Mouse (Mus musculus) neural tube, embryonic 13.5 days (tissue): ENCODE measurements around the gene Armc2. TPM values are rescaled to one million over a fixed set of nuclear protein-coding genes. Genes with fewer than 3 reads are reported as not detected.

Experiments used
- ATAC-seq: fragments of 200-750 bp; cut with Nextera tagmentation; 2 replicates; pipeline ENCODE4 v1.8.0; 2017; ENCODE audit warnings: low read depth, mild to moderate bottlenecking, moderate TSS enrichment, moderate library complexity
- H3K27ac ChIP-seq: fragments of 300-500 bp; sonication (generic); replicated peaks from 2 replicates; pipeline ENCODE4 v1.5.1; 2015; ENCODE audit warnings: moderate library complexity, mild to moderate bottlenecking, inconsistent platforms
- H3K27me3 ChIP-seq: fragments of 300-500 bp; sonication (generic); 2 replicates; pipeline ENCODE4 v1.6.1; 2015; ENCODE audit warnings: mild to moderate bottlenecking, inconsistent platforms
- H3K36me3 ChIP-seq: fragments of 300-500 bp; sonication (generic); 2 replicates; pipeline ENCODE4 v1.6.1; 2015; ENCODE audit warnings: mild to moderate bottlenecking, inconsistent platforms
- H3K4me1 ChIP-seq: fragments of 300-500 bp; sonication (generic); replicated peaks from 2 replicates; pipeline ENCODE4 v1.6.1; 2015; ENCODE audit warnings: inconsistent platforms
- H3K4me2 ChIP-seq: fragments of 300-500 bp; sonication (generic); 2 replicates; pipeline ENCODE4 v1.6.1; 2015; ENCODE audit warnings: inconsistent platforms, mild to moderate bottlenecking, moderate library complexity
- H3K4me3 ChIP-seq: fragments of 300-500 bp; sonication (generic); 2 replicates; pipeline ENCODE4 v1.5.1; 2015; ENCODE audit warnings: mild to moderate bottlenecking, inconsistent platforms
- H3K9ac ChIP-seq: fragments of 300-500 bp; sonication (generic); 2 replicates; pipeline ENCODE4 v1.6.1; 2015; ENCODE audit warnings: moderate library complexity, mild to moderate bottlenecking, inconsistent platforms
- H3K9me3 ChIP-seq: fragments of 300-500 bp; sonication (generic); 2 replicates; pipeline ENCODE4 v1.6.1; 2016; ENCODE audit warnings: inconsistent platforms
- WGBS: fragments of 180-500 bp; shearing (Covaris S2); methylation state at CpG from one replicate; pipeline ENCODE4 v1.1.7; 2015; 5-methylcytosine and 5-hydroxymethylcytosine counted together
- polyA plus RNA-seq: library from polyadenylated mRNA; unstranded; fragments of >200 nt; fragmentation: Nextera tagmentation; extraction: Ambion mirVana; gene quantifications from 2 replicates; pipeline ENCODE4 v1.2.1, GENCODE M21; 2015

Gene Armc2
- polyA plus RNA-seq, 1 experiment from 2014 or later: 7.5 TPM

GRCm38 (mm10) chr10:41930966-41931365, 87.3 kb downstream of the Armc2 start:
- H3K4me3 ChIP-seq: no peak overlapping the region
- H3K9ac ChIP-seq: no peak overlapping the region
- WGBS: 54% methylated on average over 4 of the region's 4 CpGs
- H3K9me3 ChIP-seq: no peaks in the 10 kb centered on the region
- no peak for ATAC-seq
- H3K4me1 ChIP-seq: peaks cover 51% of the 10 kb centered on the region
- H3K36me3 ChIP-seq: no peaks in the 10 kb centered on the region
- H3K4me2 ChIP-seq: no peak overlapping the region
- H3K27ac ChIP-seq: no peak overlapping the region
- H3K27me3 ChIP-seq: no peaks in the 10 kb centered on the region

GRCm38 (mm10) chr10:41926726-41927125, 91.5 kb downstream of the Armc2 start:
- Histone ChIP-seq H3K9me3 (no peaks in the 10 kb centered on the region), H3K4me2 (no peak overlapping the region), H3K9ac (no peak overlapping the region), H3K4me3 (no peak overlapping the region), H3K27me3 (no peaks in the 10 kb centered on the region), H3K27ac (peak overlapping the region; percentile 39; the same call in 1 of the 2 replicates), H3K36me3 (no peaks in the 10 kb centered on the region), H3K4me1 (peaks cover 12% of the 10 kb centered on the region)
- ATAC-seq: no peak
- WGBS: 76% methylated on average over 14 of the region's 14 CpGs

GRCm38 (mm10) chr10:41912290-41912994, 105.8 kb downstream of the Armc2 start:
- H3K4me1 ChIP-seq: peaks cover 21% of the 10 kb centered on the region
- peaks cover 6% of the 10 kb centered on the region for H3K36me3 ChIP-seq
- no peak overlapping the region for H3K4me3 ChIP-seq
- H3K4me2 ChIP-seq: no peak overlapping the region
- 92% methylated on average over 8 of the region's 8 CpGs for WGBS
- no peak for ATAC-seq
- H3K9me3 ChIP-seq: no peaks in the 10 kb centered on the region
- no peak overlapping the region for H3K9ac ChIP-seq
- H3K27ac ChIP-seq: no peak overlapping the region
- no peaks in the 10 kb centered on the region for H3K27me3 ChIP-seq

DNA sequence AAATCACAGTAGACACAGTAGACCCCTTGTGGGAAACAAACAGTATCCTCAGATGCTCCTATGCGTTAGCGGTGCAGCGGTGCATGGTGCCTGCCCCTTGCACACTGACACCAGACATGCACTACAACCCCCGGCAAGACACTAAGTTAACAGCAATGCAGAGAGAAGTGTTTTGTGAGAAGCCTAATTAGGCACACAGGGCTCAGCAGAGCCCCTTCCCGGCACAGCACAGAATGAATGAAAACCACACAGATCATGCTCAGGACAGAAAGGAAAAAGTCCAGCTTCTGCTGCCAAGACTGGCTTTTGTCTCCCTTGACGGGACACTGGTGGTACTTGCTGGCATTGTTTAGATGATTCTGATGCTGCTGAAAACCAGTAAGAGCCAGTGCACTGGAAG, 109.3 kb downstream of the Armc2 start:
- Histone ChIP-seq H3K4me3 (no peak overlapping the region), H3K27ac (peak overlapping the region; percentile 14), H3K4me1 (peaks cover 21% of the 10 kb centered on the region), H3K27me3 (no peaks in the 10 kb centered on the region), H3K4me2 (no peak overlapping the region), H3K9ac (no peak overlapping the region), H3K9me3 (no peaks in the 10 kb centered on the region), H3K36me3 (peaks cover 37% of the 10 kb centered on the region)
- 0 out of 2 replicates have a peak, but pooled peaks have one; percentile 17 for ATAC-seq
- 51% methylated on average over 6 of the region's 6 CpGs for WGBS

DNA sequence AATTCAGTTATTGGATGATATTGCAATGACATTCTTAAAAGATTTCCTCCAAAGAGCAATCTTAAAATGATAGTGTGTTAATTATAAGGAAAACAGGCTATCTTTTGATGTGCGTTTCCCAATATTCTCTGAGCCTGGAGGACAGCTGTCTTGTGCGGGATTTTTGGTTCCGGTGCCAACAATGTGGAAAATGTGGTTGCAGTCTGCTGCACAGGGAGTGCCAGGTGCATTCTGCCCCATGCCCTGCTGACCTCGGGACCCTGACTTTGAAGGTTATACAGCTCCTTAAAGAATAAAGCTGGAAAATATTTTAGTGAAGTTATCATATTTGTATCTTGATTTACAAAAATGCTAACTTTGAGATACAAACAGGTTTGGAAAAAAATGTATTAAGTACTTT, 110.3 kb downstream of the Armc2 start:
- H3K27ac ChIP-seq: no peak overlapping the region
- no peak overlapping the region for H3K4me3 ChIP-seq
- peaks cover 46% of the 10 kb centered on the region for H3K36me3 ChIP-seq
- H3K9me3 ChIP-seq: no peaks in the 10 kb centered on the region
- no peaks in the 10 kb centered on the region for H3K27me3 ChIP-seq
- no peak overlapping the region for H3K4me2 ChIP-seq
- 82% methylated on average over 4 of the region's 4 CpGs for WGBS
- H3K4me1 ChIP-seq: peaks cover 21% of the 10 kb centered on the region
- no peak for ATAC-seq
- H3K9ac ChIP-seq: no peak overlapping the region

- Histone ChIP-seq H3K27ac (no peak overlapping the region), H3K27me3 (no peaks in the 10 kb centered on the region), H3K9me3 (no peaks in the 10 kb centered on the region), H3K36me3 (peaks cover 51% of the 10 kb centered on the region), H3K4me2 (no peak overlapping the region), H3K4me3 (no peak overlapping the region), H3K4me1 (peaks cover 21% of the 10 kb centered on the region), H3K9ac (no peak overlapping the region)
- 65% methylated on average over 11 of the region's 11 CpGs for WGBS
- no peak for ATAC-seq
Observed at GRCm38 (mm10) chr10:41907473-41907872, 110.8 kb downstream of the Armc2 start.

DNA sequence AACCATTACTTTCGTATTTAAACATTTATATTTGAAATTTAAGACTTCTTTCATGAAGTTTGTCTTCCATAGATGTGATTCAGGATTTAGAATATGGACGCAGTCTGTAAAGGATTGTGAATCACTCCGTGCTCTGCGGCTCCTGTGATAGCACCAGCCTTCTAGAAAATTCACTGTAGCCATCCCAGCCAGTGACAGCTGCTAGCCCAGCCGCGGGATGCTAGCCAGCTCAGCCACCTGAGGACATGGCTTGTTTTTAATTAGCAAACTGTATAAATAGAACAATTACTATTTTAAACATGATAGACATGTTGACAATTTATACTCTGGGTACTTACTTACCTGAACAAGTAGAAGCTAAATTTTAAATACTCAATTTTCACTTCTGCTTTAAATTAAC, 116.4 kb downstream of the Armc2 start:
- H3K4me2 ChIP-seq: no peak overlapping the region
- 93% methylated on average over 6 of the region's 6 CpGs for WGBS
- H3K9me3 ChIP-seq: no peaks in the 10 kb centered on the region
- H3K4me3 ChIP-seq: no peak overlapping the region
- no peaks in the 10 kb centered on the region for H3K4me1 ChIP-seq
- H3K27me3 ChIP-seq: no peaks in the 10 kb centered on the region
- H3K9ac ChIP-seq: no peak overlapping the region
- ATAC-seq: no peak
- H3K36me3 ChIP-seq: peaks cover 61% of the 10 kb centered on the region
- no peak overlapping the region for H3K27ac ChIP-seq

GRCm38 (mm10) chr10:41901456-41901855, 116.8 kb downstream of the Armc2 start:
- ATAC-seq: no peak
- no peak overlapping the region for H3K4me3 ChIP-seq

GRCm38 (mm10) chr10:41896865-41897264, 121.4 kb downstream of the Armc2 start:
- no peak overlapping the region for H3K4me3 ChIP-seq
- no peak overlapping the region for H3K27ac ChIP-seq
- H3K4me2 ChIP-seq: no peak overlapping the region
- H3K9ac ChIP-seq: no peak overlapping the region
- no peak for ATAC-seq
- 77% methylated on average over 2 of the region's 2 CpGs for WGBS
- H3K9me3 ChIP-seq: no peaks in the 10 kb centered on the region
- peaks cover 30% of the 10 kb centered on the region for H3K36me3 ChIP-seq
- H3K4me1 ChIP-seq: peaks cover 15% of the 10 kb centered on the region; the same call in 1 of the 2 replicates
- no peaks in the 10 kb centered on the region for H3K27me3 ChIP-seq

More at GRCm38 (mm10) chr10:41901456-41901855, 116.8 kb downstream of the Armc2 start:
- Histone ChIP-seq H3K4me1 (no peaks in the 10 kb centered on the region), H3K9ac (no peak overlapping the region), H3K27ac (no peak overlapping the region), H3K27me3 (no peaks in the 10 kb centered on the region), H3K36me3 (peaks cover 60% of the 10 kb centered on the region), H3K4me2 (no peak overlapping the region), H3K9me3 (no peaks in the 10 kb centered on the region)
- 90% methylated on average over 8 of the region's 8 CpGs for WGBS

- H3K27ac ChIP-seq: no peak overlapping the region
- peaks cover 15% of the 10 kb centered on the region; the same call in 1 of the 2 replicates for H3K4me1 ChIP-seq
- H3K9ac ChIP-seq: no peak overlapping the region
- no peaks in the 10 kb centered on the region for H3K9me3 ChIP-seq
- no peak for ATAC-seq
- no peaks in the 10 kb centered on the region for H3K27me3 ChIP-seq
- peaks cover 30% of the 10 kb centered on the region for H3K36me3 ChIP-seq
- H3K4me2 ChIP-seq: no peak overlapping the region
- H3K4me3 ChIP-seq: no peak overlapping the region
Observed at GRCm38 (mm10) chr10:41896425-41896824, 121.8 kb downstream of the Armc2 start.

- Histone ChIP-seq H3K27me3 (no peaks in the 10 kb centered on the region), H3K9me3 (no peaks in the 10 kb centered on the region), H3K36me3 (peaks cover 18% of the 10 kb centered on the region), H3K4me2 (no peak overlapping the region), H3K27ac (0 out of 2 replicates have a peak overlapping the region, but pooled peaks have one; percentile 15), H3K9ac (no peak overlapping the region), H3K4me3 (no peak overlapping the region), H3K4me1 (peaks cover 29% of the 10 kb centered on the region)
- ATAC-seq: no peak
- 68% methylated on average over 4 of the region's 4 CpGs for WGBS
Observed at GRCm38 (mm10) chr10:41893433-41894411, 124.5 kb downstream of the Armc2 start.

DNA sequence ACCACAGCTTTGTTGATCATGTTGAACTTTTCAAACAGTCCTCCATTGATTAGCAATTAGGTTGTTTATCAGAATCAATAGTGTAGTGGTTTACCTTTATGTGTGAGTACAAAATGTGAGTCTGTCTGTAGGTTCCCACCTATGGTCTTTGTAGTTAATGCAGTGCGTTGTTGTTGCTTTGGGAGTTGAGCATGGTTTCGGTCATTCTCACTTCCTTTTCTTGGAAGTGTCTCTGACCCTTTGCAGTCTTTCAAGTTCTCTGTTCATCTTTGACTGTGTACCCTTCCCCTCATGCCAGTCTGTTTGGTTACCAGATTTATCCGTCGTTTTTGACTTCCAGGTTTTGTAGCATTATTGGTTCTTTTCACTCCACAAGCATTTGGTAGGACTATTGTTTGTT, 126.9 kb downstream of the Armc2 start:
- Histone ChIP-seq H3K9ac (no peak overlapping the region), H3K4me1 (peaks cover 45% of the 10 kb centered on the region), H3K9me3 (no peaks in the 10 kb centered on the region), H3K36me3 (peaks cover 5% of the 10 kb centered on the region), H3K27ac (no peak overlapping the region), H3K27me3 (no peaks in the 10 kb centered on the region), H3K4me3 (no peak overlapping the region), H3K4me2 (no peak overlapping the region)
- WGBS: 90% methylated on average over 4 of the region's 4 CpGs
- ATAC-seq: no peak
